Mouse (Mus musculus) embryonic facial prominence, embryonic 15.5 days (tissue): ENCODE results near the gene Tmco1. TPM values are rescaled to one million over a fixed set of nuclear protein-coding genes. Genes with fewer than 3 reads are reported as not detected.

ENCODE experiments used
- ATAC-seq: fragments of 200-750 bp; cut with Nextera tagmentation; 2 replicates; pipeline ENCODE4 v1.8.0; 2017; ENCODE audit warnings: low read depth, moderate TSS enrichment; ENCODE audit not compliant: insufficient number of reproducible peaks, low FRiP score, low TSS enrichment
- H3K27ac ChIP-seq: fragments of 300-500 bp; sonication (generic); replicated peaks from 2 replicates; pipeline ENCODE4 v1.5.1; 2015; ENCODE audit warnings: mild to moderate bottlenecking, inconsistent platforms
- H3K27me3 ChIP-seq: fragments of 300-500 bp; sonication (generic); 2 replicates; pipeline ENCODE4 v1.6.1; 2015; ENCODE audit warnings: inconsistent platforms
- H3K36me3 ChIP-seq: fragments of 300-500 bp; sonication (generic); 2 replicates; pipeline ENCODE4 v1.6.1; 2015; ENCODE audit warnings: mild to moderate bottlenecking, inconsistent platforms
- H3K4me1 ChIP-seq: fragments of 300-500 bp; sonication (generic); 2 replicates; pipeline ENCODE4 v1.6.1; 2015; ENCODE audit warnings: inconsistent platforms
- H3K4me2 ChIP-seq: fragments of 300-500 bp; sonication (generic); replicated peaks from 2 replicates; pipeline ENCODE4 v1.6.1; 2015; ENCODE audit warnings: mild to moderate bottlenecking, inconsistent platforms
- H3K4me3 ChIP-seq: fragments of 300-500 bp; sonication (generic); replicated peaks from 2 replicates; pipeline ENCODE4 v1.5.1; 2015; ENCODE audit warnings: mild to moderate bottlenecking, inconsistent platforms
- H3K9ac ChIP-seq: fragments of 300-500 bp; sonication (generic); 2 replicates; pipeline ENCODE4 v1.6.1; 2015; ENCODE audit warnings: inconsistent platforms
- H3K9me3 ChIP-seq: fragments of 300-500 bp; sonication (generic); replicated peaks from 2 replicates; pipeline ENCODE4 v1.6.1; 2016; ENCODE audit warnings: inconsistent platforms
- WGBS: fragments of 180-500 bp; shearing (Covaris S2); methylation state at CpG from one replicate; pipeline ENCODE4 v1.1.7; 2015; 5-methylcytosine and 5-hydroxymethylcytosine counted together
- polyA plus RNA-seq: library from polyadenylated mRNA; unstranded; fragments of >200 nt; fragmentation: Nextera tagmentation; extraction: Ambion mirVana; gene quantifications from 2 replicates; pipeline ENCODE4 v1.2.1, GENCODE M21; 2015

Gene Tmco1
- polyA plus RNA-seq, 1 experiment from 2014 or later, result 92.5 TPM

- no peak for ATAC-seq
- Histone ChIP-seq H3K4me3 (no peak overlapping the region), H3K27ac (no peak overlapping the region), H3K27me3 (no peaks in the 10 kb centered on the region), H3K36me3 (peaks cover 49% of the 10 kb centered on the region), H3K4me2 (no peak overlapping the region), H3K9ac (no peak overlapping the region), H3K9me3 (no peaks in the 10 kb centered on the region), H3K4me1 (no peaks in the 10 kb centered on the region)
- 80% methylated on average over 9 of the region's 9 CpGs for WGBS
These were observed 50.6 kb downstream of the Tmco1 start for GRCm38 (mm10) chr1:167358731-167359130.

GRCm38 (mm10) chr1:167360268-167360667 is 52.1 kb downstream of the Tmco1 start:
- Histone ChIP-seq H3K9me3 (no peaks in the 10 kb centered on the region), H3K4me1 (no peaks in the 10 kb centered on the region), H3K4me3 (no peak overlapping the region), H3K4me2 (no peak overlapping the region), H3K9ac (no peak overlapping the region), H3K27me3 (no peaks in the 10 kb centered on the region), H3K27ac (no peak overlapping the region), H3K36me3 (peaks cover 46% of the 10 kb centered on the region)
- ATAC-seq, result no peak
- WGBS, result 77% methylated on average over 4 of the region's 4 CpGs

- no peak for ATAC-seq
- no peak overlapping the region for H3K9ac ChIP-seq
These were observed 54.6 kb downstream of the Tmco1 start for GRCm38 (mm10) chr1:167362819-167363218.

GRCm38 (mm10) chr1:167363322-167363721 is 55.1 kb downstream of the Tmco1 start:
- ATAC-seq, result no peak
- 57% methylated on average over 5 of the region's 5 CpGs for WGBS

More at GRCm38 (mm10) chr1:167362819-167363218, 54.6 kb downstream of the Tmco1 start:
- 80% methylated on average over 4 of the region's 4 CpGs for WGBS
- H3K27me3 ChIP-seq, result no peaks in the 10 kb centered on the region
- H3K27ac ChIP-seq, result no peak overlapping the region
- no peaks in the 10 kb centered on the region for H3K4me1 ChIP-seq
- H3K9me3 ChIP-seq, result no peaks in the 10 kb centered on the region
- no peak overlapping the region for H3K4me2 ChIP-seq
- H3K36me3 ChIP-seq, result peaks cover 35% of the 10 kb centered on the region
- no peak overlapping the region for H3K4me3 ChIP-seq

GRCm38 (mm10) chr1:167365808-167366207 is 57.6 kb downstream of the Tmco1 start:
- WGBS, result 92% methylated on average over 7 of the region's 7 CpGs
- ATAC-seq, result no peak
- Histone ChIP-seq H3K27ac (no peak overlapping the region), H3K9me3 (no peaks in the 10 kb centered on the region), H3K4me3 (no peak overlapping the region), H3K4me2 (no peak overlapping the region), H3K4me1 (no peaks in the 10 kb centered on the region), H3K9ac (no peak overlapping the region), H3K27me3 (no peaks in the 10 kb centered on the region), H3K36me3 (peaks cover 30% of the 10 kb centered on the region)

More at GRCm38 (mm10) chr1:167363322-167363721, 55.1 kb downstream of the Tmco1 start:
- Histone ChIP-seq H3K9me3 (no peaks in the 10 kb centered on the region), H3K4me1 (no peaks in the 10 kb centered on the region), H3K9ac (no peak overlapping the region), H3K4me2 (no peak overlapping the region), H3K36me3 (peaks cover 31% of the 10 kb centered on the region), H3K27ac (no peak overlapping the region), H3K4me3 (no peak overlapping the region), H3K27me3 (no peaks in the 10 kb centered on the region)

GRCm38 (mm10) chr1:167366621-167367020 is 58.4 kb downstream of the Tmco1 start:
- Histone ChIP-seq H3K9ac (no peak overlapping the region), H3K4me3 (no peak overlapping the region), H3K9me3 (no peaks in the 10 kb centered on the region), H3K27ac (no peak overlapping the region), H3K4me1 (no peaks in the 10 kb centered on the region), H3K4me2 (no peak overlapping the region), H3K27me3 (no peaks in the 10 kb centered on the region), H3K36me3 (peaks cover 27% of the 10 kb centered on the region)
- ATAC-seq, result no peak
- WGBS, result 89% methylated on average over 6 of the region's 6 CpGs

GRCm38 (mm10) chr1:167368018-167368417 is 59.8 kb downstream of the Tmco1 start:
- no peaks in the 10 kb centered on the region for H3K4me1 ChIP-seq
- H3K27me3 ChIP-seq, result no peaks in the 10 kb centered on the region
- H3K9me3 ChIP-seq, result no peaks in the 10 kb centered on the region
- no peak overlapping the region for H3K9ac ChIP-seq
- H3K4me3 ChIP-seq, result no peak overlapping the region
- H3K36me3 ChIP-seq, result peaks cover 27% of the 10 kb centered on the region
- no peak for ATAC-seq
- no peak overlapping the region for H3K27ac ChIP-seq
- WGBS, result 93% methylated on average over 4 of the region's 4 CpGs
- H3K4me2 ChIP-seq, result no peak overlapping the region

- 77% methylated on average over 7 of the region's 7 CpGs for WGBS
- Histone ChIP-seq H3K27me3 (no peaks in the 10 kb centered on the region), H3K9ac (no peak overlapping the region), H3K27ac (no peak overlapping the region), H3K4me2 (no peak overlapping the region), H3K4me3 (no peak overlapping the region), H3K9me3 (no peaks in the 10 kb centered on the region), H3K4me1 (no peaks in the 10 kb centered on the region), H3K36me3 (peaks cover 27% of the 10 kb centered on the region)
- ATAC-seq, result no peak
These were observed 60.3 kb downstream of the Tmco1 start for GRCm38 (mm10) chr1:167368513-167368912.

- peaks cover 18% of the 10 kb centered on the region for H3K36me3 ChIP-seq
- no peak overlapping the region for H3K27ac ChIP-seq
- H3K4me2 ChIP-seq, result no peak overlapping the region
- H3K9ac ChIP-seq, result no peak overlapping the region
- H3K4me1 ChIP-seq, result peaks cover 7% of the 10 kb centered on the region; the same call in 1 of the 2 replicates
- H3K27me3 ChIP-seq, result no peaks in the 10 kb centered on the region
- no peak overlapping the region for H3K4me3 ChIP-seq
- WGBS, result 9% methylated on average over 7 of the region's 7 CpGs
- H3K9me3 ChIP-seq, result no peaks in the 10 kb centered on the region
- 0 out of 2 replicates have a peak, but pooled peaks have one; percentile 47 for ATAC-seq
These were observed 61.7 kb downstream of the Tmco1 start for GRCm38 (mm10) chr1:167369905-167370304.

GRCm38 (mm10) chr1:167372739-167373138 is 64.6 kb downstream of the Tmco1 start:
- peaks cover 7% of the 10 kb centered on the region; the same call in 1 of the 2 replicates for H3K4me1 ChIP-seq
- H3K9ac ChIP-seq, result no peak overlapping the region
- 94% methylated on average over 7 of the region's 7 CpGs for WGBS
- no peak for ATAC-seq
- H3K4me2 ChIP-seq, result no peak overlapping the region
- peaks cover 5% of the 10 kb centered on the region for H3K36me3 ChIP-seq
- H3K4me3 ChIP-seq, result no peak overlapping the region
- no peaks in the 10 kb centered on the region for H3K27me3 ChIP-seq
- no peak overlapping the region for H3K27ac ChIP-seq
- no peaks in the 10 kb centered on the region for H3K9me3 ChIP-seq

GRCm38 (mm10) chr1:167374003-167374784 is 66.0 kb downstream of the Tmco1 start:
- Histone ChIP-seq H3K4me2 (no peak overlapping the region), H3K9ac (no peak overlapping the region), H3K4me1 (peaks cover 7% of the 10 kb centered on the region; the same call in 1 of the 2 replicates), H3K27me3 (no peaks in the 10 kb centered on the region), H3K4me3 (no peak overlapping the region), H3K27ac (no peak overlapping the region), H3K36me3 (peaks cover 2% of the 10 kb centered on the region; the same call in 1 of the 2 replicates), H3K9me3 (no peaks in the 10 kb centered on the region)
- WGBS, result 24% methylated on average over 15 of the region's 15 CpGs
- peak; percentile 39; the same call in 1 of the 2 replicates for ATAC-seq
